Mouse (Mus musculus) liver, embryonic 11.5 days (tissue): ENCODE results near the gene Cacna1d. TPM values are rescaled to one million over a fixed set of nuclear protein-coding genes. Genes with fewer than 3 reads are reported as not detected.

ENCODE experiments used
- ATAC-seq: fragments of 200-750 bp; cut with Nextera tagmentation; replicated peaks from 2 replicates; pipeline ENCODE4 v1.8.0; 2017; ENCODE audit warnings: moderate number of reproducible peaks, mild to moderate bottlenecking, moderate TSS enrichment, moderate library complexity; ENCODE audit not compliant: low FRiP score
- DNase-seq: peaks from one replicate; pipeline ENCODE4 v3.0.0-alpha.2; 2017; ENCODE audit warnings: low spot score
- H3K27ac ChIP-seq: fragments of 300-500 bp; sonication (generic); 2 replicates; pipeline ENCODE4 v1.5.1; 2014; ENCODE audit warnings: mild to moderate bottlenecking, low read depth, low read length, control low read depth
- H3K27me3 ChIP-seq: fragments of 300-500 bp; sonication (generic); replicated peaks from 2 replicates; pipeline ENCODE4 v1.6.1; 2014; ENCODE audit warnings: low read length, mixed read lengths; ENCODE audit not compliant: control insufficient read depth, insufficient read depth
- H3K36me3 ChIP-seq: fragments of 300-500 bp; sonication (generic); 2 replicates; pipeline ENCODE4 v1.6.1; 2014; ENCODE audit warnings: mild to moderate bottlenecking, low read length, moderate library complexity, mixed read lengths; ENCODE audit not compliant: control insufficient read depth, insufficient read depth
- H3K4me1 ChIP-seq: fragments of 300-500 bp; sonication (generic); replicated peaks from 2 replicates; pipeline ENCODE4 v1.6.1; 2014; ENCODE audit warnings: low read length, mixed read lengths; ENCODE audit not compliant: control insufficient read depth, insufficient read depth
- H3K4me2 ChIP-seq: fragments of 300-500 bp; sonication (generic); 2 replicates; pipeline ENCODE4 v1.6.1; 2014; ENCODE audit warnings: mild to moderate bottlenecking, control low read depth, moderate library complexity
- H3K4me3 ChIP-seq: fragments of 300-500 bp; sonication (generic); 2 replicates; pipeline ENCODE4 v1.5.1; 2014; ENCODE audit warnings: low read depth, low read length, control low read depth
- H3K9ac ChIP-seq: fragments of 300-500 bp; sonication (generic); 2 replicates; pipeline ENCODE4 v1.6.1; 2014; ENCODE audit warnings: low read depth, low read length, control low read depth
- H3K9me3 ChIP-seq: fragments of 300-500 bp; sonication (generic); 2 replicates; pipeline ENCODE4 v1.6.1; 2016; ENCODE audit warnings: low read length, inconsistent platforms, mixed read lengths; ENCODE audit not compliant: control insufficient read depth
- WGBS: fragments of 180-500 bp; shearing (Covaris S2); extraction: QIAGEN DNeasy Blood & Tissue Kit; methylation state at CpG from one replicate; pipeline ENCODE4 v1.1.7; 2014; 5-methylcytosine and 5-hydroxymethylcytosine counted together
- polyA plus RNA-seq: library from polyadenylated mRNA; unstranded; fragments of >200 nt; fragmentation: Nextera tagmentation; extraction: Ambion mirVana; gene quantifications from 2 replicates; pipeline ENCODE4 v1.2.1, GENCODE M21; 2014

Gene Cacna1d
- polyA plus RNA-seq, 1 experiment from 2014 or later = 1.2 TPM

DNA sequence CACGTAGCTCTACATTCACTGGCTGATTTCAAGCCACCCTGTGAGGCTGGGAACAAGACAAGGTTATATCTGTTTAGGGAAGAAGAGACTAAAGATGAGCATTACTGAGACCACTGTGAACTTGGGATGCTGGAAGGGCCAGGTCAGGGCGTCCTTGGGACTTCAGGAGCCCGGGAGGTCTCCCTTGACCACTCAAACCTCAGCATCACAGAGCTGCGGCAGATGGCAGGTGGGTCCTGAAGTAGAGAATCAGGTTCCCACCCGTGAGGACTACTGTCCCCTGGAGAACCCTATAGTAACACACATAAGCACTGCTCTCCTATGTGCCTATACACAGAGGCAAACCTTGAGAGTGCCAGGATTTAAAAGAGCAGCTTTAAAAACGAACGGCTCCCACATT, 323.6 kb downstream of the Cacna1d start:
- Histone ChIP-seq H3K9me3 (no peaks in the 10 kb centered on the region), H3K27me3 (no peaks in the 10 kb centered on the region), H3K4me1 (peaks cover 3% of the 10 kb centered on the region; the same call in 1 of the 2 replicates), H3K36me3 (no peaks in the 10 kb centered on the region), H3K4me3 (no peak overlapping the region), H3K27ac (no peak overlapping the region), H3K9ac (no peak overlapping the region), H3K4me2 (no peak overlapping the region)
- DNase-seq (no peak), ATAC-seq (no peak)
- WGBS = 87% methylated on average over 7 of the region's 7 CpGs

DNA sequence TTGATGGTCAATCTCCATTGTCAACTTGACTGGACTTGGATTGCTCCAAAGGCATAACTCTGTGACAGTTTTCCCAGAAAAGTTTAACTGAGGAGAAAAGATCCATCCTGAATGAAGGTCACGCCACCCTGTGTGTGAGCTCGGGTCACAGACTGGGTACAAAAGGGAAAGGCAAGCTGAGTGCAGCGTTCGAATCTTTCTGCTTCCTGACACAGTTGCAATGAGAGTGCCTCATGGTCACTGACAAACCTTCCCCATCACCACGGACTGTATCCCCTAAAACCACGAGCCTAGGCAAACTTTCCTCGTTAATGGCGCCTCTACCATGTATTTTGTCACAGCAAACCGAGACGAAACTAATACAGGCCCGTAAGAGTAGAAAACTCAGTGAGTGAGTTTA, 325.2 kb downstream of the Cacna1d start:
- DNase-seq (no peak), ATAC-seq (no peak)
- Histone ChIP-seq H3K9me3 (no peaks in the 10 kb centered on the region), H3K27me3 (no peaks in the 10 kb centered on the region), H3K4me3 (no peak overlapping the region), H3K9ac (no peak overlapping the region), H3K27ac (no peak overlapping the region), H3K4me2 (no peak overlapping the region), H3K36me3 (no peaks in the 10 kb centered on the region), H3K4me1 (peaks cover 3% of the 10 kb centered on the region; the same call in 1 of the 2 replicates)
- WGBS = 91% methylated on average over 11 of the region's 11 CpGs

DNA sequence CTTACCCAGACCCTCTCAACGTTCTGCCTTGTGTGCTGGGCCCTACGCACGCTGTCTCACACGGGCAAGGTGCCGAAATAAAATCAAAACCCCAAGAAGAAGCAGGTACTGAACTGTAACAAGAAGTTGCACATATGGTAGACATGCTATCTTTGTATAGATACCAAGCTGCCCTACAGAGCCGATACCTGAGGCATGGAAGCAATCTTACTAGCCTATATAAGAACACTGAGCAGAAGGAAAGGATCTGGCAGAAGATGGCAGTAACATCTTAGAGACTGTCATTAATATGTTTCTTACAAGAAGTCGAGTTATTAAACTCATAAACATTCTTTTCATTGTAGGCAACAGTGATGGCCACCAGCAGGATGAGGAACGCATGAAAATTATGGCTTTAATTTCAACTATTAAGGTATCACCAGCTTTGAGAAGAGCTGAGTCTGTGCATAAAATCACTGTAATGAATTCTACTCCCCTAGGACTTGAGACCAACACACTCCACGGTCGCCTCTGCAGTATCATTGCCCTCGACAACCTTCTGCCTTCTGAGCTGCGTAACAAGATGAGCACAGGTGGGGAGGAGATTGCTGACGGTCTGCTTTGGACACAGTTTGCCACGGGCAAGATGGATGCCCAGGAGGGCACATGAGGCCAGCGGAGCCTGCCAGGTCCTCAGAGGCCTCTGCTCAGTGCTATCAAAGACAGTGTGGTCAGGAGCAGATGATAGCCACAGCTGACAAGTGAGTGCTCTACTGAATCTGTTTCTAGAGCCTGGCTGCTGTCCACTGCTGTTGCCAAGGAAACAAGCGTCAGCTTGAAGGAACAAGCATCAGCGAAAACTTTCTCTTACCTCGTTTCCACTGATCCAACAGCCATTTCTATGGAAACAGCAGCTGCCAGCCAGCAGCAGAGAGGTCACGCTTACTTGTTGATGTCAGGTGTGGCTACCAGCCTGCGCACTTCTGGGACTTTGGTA, 327.2 kb downstream of the Cacna1d start:
- Histone ChIP-seq H3K9ac (no peak overlapping the region), H3K36me3 (no peaks in the 10 kb centered on the region), H3K4me1 (peaks cover 3% of the 10 kb centered on the region; the same call in 1 of the 2 replicates), H3K4me3 (no peak overlapping the region), H3K27me3 (no peaks in the 10 kb centered on the region), H3K27ac (no peak overlapping the region), H3K9me3 (no peaks in the 10 kb centered on the region), H3K4me2 (no peak overlapping the region)
- ATAC-seq (no peak), DNase-seq (no peak)
- 77% methylated on average over 20 of the region's 20 CpGs for WGBS

DNA sequence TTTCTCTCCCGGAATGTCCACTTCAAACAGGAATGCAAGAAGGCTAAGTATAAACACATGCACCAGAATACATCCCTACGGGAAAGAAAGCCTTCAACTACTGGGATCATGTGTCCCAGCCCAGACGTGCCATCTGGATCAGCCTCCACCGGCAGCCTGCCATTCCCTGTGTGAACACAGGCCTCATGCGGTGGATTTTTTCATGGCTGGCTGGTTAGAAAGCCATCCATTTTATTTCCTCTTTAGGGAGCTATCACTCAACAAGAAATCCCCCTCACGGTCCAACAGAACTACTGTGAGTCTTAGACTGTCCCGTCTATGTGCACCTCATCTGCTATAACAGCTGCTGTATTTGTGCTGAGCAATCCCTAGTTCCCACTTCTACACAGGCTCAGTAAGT, 343.5 kb downstream of the Cacna1d start:
- no peak for ATAC-seq
- WGBS = 73% methylated on average over 7 of the region's 7 CpGs
- H3K27me3 ChIP-seq = no peaks in the 10 kb centered on the region
- H3K36me3 ChIP-seq = no peaks in the 10 kb centered on the region
- no peak for DNase-seq
- H3K9ac ChIP-seq = no peak overlapping the region
- H3K9me3 ChIP-seq = no peaks in the 10 kb centered on the region
- H3K4me3 ChIP-seq = no peak overlapping the region
- H3K4me1 ChIP-seq = no peaks in the 10 kb centered on the region
- H3K4me2 ChIP-seq = no peak overlapping the region
- H3K27ac ChIP-seq = no peak overlapping the region

DNA sequence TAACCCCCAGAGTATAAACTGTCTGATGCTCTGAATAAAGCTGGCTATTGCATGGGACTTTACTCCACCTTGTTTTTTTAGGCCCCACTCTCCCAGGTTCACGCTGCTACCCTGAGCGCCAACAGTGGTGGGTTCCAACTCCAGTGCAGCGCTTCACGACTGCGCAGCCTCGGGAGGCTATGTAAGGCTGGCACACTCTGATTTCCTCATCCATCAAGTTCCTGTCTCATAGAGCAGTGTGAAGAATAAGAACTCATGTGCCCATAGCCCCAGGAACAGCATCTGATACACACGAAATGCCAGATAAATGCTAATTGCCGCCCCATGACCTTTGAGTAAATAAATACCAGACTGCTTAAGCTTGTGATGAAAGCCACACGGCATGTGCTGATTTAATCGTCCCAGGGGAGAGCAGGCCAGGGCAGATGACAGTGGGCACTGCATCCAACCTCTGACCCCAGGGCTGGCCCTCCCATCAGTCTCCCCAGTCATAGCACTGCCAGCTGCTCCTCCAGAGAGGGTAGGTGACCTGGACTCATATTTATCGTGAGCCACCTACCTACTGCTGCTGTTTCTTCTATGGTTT, 352.8 kb downstream of the Cacna1d start:
- no peaks in the 10 kb centered on the region for H3K9me3 ChIP-seq
- H3K4me3 ChIP-seq = no peak overlapping the region
- no peaks in the 10 kb centered on the region for H3K36me3 ChIP-seq
- no peak overlapping the region for H3K27ac ChIP-seq
- no peak for DNase-seq
- no peak overlapping the region for H3K4me2 ChIP-seq
- no peak for ATAC-seq
- no peaks in the 10 kb centered on the region for H3K4me1 ChIP-seq
- no peak overlapping the region for H3K9ac ChIP-seq
- WGBS = 66% methylated on average over 11 of the region's 11 CpGs
- H3K27me3 ChIP-seq = no peaks in the 10 kb centered on the region

DNA sequence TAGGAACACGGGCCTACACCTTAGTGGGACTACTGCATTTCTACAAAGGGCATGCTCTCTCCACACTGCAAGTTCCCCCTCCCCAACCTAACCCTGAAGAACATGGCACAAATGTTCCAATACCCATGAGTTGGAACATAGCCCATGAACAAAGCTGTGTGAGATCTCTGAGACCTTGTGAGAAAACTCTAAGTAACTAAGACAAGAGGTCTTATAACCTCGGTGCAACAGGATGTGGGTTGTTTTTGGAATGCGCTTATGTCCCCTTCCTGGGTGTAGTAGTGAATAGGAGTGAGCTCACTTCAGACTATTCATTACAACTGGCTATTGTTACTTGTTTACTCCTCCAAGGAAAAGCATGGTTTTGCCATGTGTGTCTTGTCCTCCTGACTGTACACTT, 353.3 kb downstream of the Cacna1d start:
- Histone ChIP-seq H3K4me1 (no peaks in the 10 kb centered on the region), H3K4me3 (no peak overlapping the region), H3K36me3 (no peaks in the 10 kb centered on the region), H3K27me3 (no peaks in the 10 kb centered on the region), H3K9ac (no peak overlapping the region), H3K27ac (no peak overlapping the region), H3K4me2 (no peak overlapping the region), H3K9me3 (no peaks in the 10 kb centered on the region)
- 68% methylated on average over 3 of the region's 3 CpGs for WGBS
- ATAC-seq (no peak), DNase-seq (no peak)

DNA sequence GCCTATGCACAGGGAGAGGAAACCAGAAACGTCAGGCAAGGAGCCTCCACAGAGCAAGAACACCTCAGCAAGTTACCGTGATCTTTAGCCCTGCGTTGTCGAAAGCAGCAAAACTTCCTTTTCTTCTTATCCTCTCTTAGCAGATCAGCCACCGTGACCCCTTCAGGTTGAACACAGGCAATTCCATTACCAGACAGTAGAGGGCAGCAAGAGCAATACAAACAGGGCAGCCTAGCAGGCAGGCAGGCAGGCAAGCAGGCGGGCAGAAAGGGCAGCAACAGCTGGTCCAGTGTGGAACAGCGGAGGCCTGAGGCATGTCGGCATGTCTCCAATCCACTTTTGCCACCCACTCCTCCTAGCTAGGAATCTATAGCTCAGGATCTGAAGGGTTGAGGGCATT, 354.3 kb downstream of the Cacna1d start:
- H3K9ac ChIP-seq = no peak overlapping the region
- no peaks in the 10 kb centered on the region for H3K4me1 ChIP-seq
- no peak overlapping the region for H3K27ac ChIP-seq
- WGBS = 11% methylated on average over 8 of the region's 8 CpGs
- H3K4me2 ChIP-seq = no peak overlapping the region
- H3K4me3 ChIP-seq = no peak overlapping the region
- no peaks in the 10 kb centered on the region for H3K36me3 ChIP-seq
- H3K9me3 ChIP-seq = no peaks in the 10 kb centered on the region
- ATAC-seq (peak; percentile 61), DNase-seq (peak; percentile 74)
- H3K27me3 ChIP-seq = no peaks in the 10 kb centered on the region

DNA sequence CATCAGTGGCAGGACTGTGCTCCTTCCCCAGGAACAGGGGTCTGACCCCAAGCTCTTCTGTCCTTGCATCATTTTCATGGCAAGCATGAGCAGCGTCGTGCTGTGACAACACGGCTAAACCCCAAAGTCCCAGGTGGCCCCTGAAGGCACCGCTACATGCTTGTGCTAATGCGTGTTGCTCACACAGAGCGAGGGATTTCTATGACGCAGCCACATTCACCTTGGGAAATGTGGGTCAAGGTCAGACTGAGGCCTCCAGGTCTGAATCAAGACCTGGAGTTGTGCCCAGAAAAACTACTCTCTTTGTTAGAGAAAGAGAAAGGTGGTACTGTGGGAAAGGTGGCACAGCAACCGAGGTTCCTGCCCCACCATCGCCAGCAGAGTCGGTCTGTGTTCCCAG, 355.9 kb downstream of the Cacna1d start:
- Histone ChIP-seq H3K4me2 (no peak overlapping the region), H3K4me3 (no peak overlapping the region), H3K27ac (no peak overlapping the region), H3K36me3 (no peaks in the 10 kb centered on the region), H3K27me3 (no peaks in the 10 kb centered on the region), H3K9me3 (no peaks in the 10 kb centered on the region), H3K4me1 (no peaks in the 10 kb centered on the region), H3K9ac (no peak overlapping the region)
- 70% methylated on average over 10 of the region's 10 CpGs for WGBS
- no peak for ATAC-seq
- no peak for DNase-seq

DNA sequence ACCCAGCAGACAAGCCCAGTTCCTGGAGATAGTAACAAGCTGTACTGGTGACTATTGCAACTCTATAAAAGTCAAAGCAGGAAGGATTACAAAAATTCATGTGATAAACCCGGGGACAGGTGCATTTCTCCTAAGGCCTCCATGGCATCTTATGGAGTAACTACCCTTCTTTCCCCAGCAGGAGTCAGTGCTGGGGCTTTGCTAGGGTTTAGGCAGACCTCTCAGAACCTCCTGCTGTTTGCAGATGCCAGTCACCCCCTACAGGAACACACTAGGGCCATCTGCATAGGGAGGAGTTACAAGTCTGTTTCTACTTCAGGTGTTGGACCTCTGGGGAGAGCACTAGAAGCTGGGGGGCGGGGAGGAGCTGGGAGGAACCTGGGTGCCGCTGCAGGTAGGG, 357.6 kb downstream of the Cacna1d start:
- whole genome bisulfite sequencing = 61% methylated on average over 3 of the region's 3 CpGs
- DNase-seq (no peak), ATAC-seq (no peak)
- Histone ChIP-seq H3K27ac (no peak overlapping the region), H3K4me3 (no peak overlapping the region), H3K27me3 (no peaks in the 10 kb centered on the region), H3K36me3 (no peaks in the 10 kb centered on the region), H3K4me2 (no peak overlapping the region), H3K9ac (no peak overlapping the region), H3K9me3 (no peaks in the 10 kb centered on the region), H3K4me1 (no peaks in the 10 kb centered on the region)
